ENCODE assay signal across 25 mouse cellular contexts in the genomic region with DNA sequence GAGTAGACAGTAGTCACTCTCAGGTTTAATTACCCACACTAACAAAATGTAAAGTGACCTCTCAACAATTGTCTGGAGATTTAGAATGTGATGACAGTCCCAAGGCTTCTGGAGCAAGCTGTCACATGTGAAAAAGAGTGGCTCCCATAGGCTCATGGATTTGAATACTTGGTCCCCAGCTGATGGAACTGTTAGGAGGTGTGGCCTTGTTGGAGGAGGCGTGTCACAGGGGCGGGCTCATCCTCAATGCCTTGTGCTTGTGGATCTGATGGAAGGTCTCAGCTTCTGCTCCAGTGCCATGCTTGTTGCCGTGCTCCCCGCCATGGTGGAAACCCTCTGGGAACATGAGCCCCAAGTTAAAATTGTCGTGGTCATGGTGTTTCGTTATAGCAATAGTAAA. TPM values are rescaled to one million over a fixed set of nuclear protein-coding genes. Genes with fewer than 3 reads are reported as not detected.
"Had no signal": no experiment of that assay in that cellular context is flagged by ENCODE, and none has a peak within 500 bp of the region (broad histone marks: within the 10 kb centered on the region; RNA-seq: fewer than 3 reads in every experiment).

No protein-coding gene starts in this region.

- DNase-seq: kidney, adult 18-20 months; kidney, postnatal 10 days; kidney, postnatal 14 days; kidney, postnatal 25 days; kidney, postnatal 4 days; layer of hippocampus, adult 9-11 months; layer of hippocampus, postnatal 36 days had no signal

- H3K27ac ChIP-seq: heart, embryonic 13.5 days; heart, embryonic 15.5 days; hindbrain, embryonic 10.5 days; hindbrain, embryonic 12.5 days; hindbrain, embryonic 13.5 days; hindbrain, embryonic 14.5 days; hindbrain, embryonic 15.5 days; hindbrain, postnatal 0 days; intestine, embryonic 15.5 days; kidney, embryonic 15.5 days; kidney, postnatal 0 days; layer of hippocampus, adult 2 months; left cerebral cortex, adult 2 months had no signal

- H3K4me2 ChIP-seq: heart, embryonic 13.5 days; heart, embryonic 15.5 days; hindbrain, embryonic 12.5 days; hindbrain, embryonic 13.5 days; hindbrain, embryonic 14.5 days; hindbrain, embryonic 15.5 days; intestine, embryonic 15.5 days; kidney, embryonic 15.5 days had no signal

- H3K4me3 ChIP-seq: heart, embryonic 13.5 days; heart, embryonic 15.5 days; hindbrain, embryonic 10.5 days; hindbrain, embryonic 12.5 days; hindbrain, embryonic 13.5 days; hindbrain, embryonic 15.5 days; intestine, embryonic 15.5 days; kidney, embryonic 15.5 days; layer of hippocampus, adult 2 months; left cerebral cortex, adult 2 months had no signal

- H3K27me3 ChIP-seq: heart, embryonic 13.5 days; heart, embryonic 15.5 days; hindbrain, embryonic 12.5 days; hindbrain, embryonic 13.5 days; hindbrain, embryonic 15.5 days; intestine, embryonic 15.5 days; kidney, embryonic 15.5 days had no signal

- ATAC-seq: hindbrain, embryonic 16.5 days; hindbrain, postnatal 0 days; inflammation-experienced regulatory T-cells, adult 6 months; intestine, embryonic 15.5 days; intestine, embryonic 16.5 days; intestine, postnatal 0 days had no signal

- H3K9ac ChIP-seq: heart, embryonic 13.5 days; heart, embryonic 15.5 days; hindbrain, embryonic 12.5 days; hindbrain, embryonic 13.5 days; hindbrain, embryonic 14.5 days; hindbrain, embryonic 15.5 days; intestine, embryonic 15.5 days; kidney, embryonic 15.5 days had no signal

- H3K9me3 ChIP-seq: heart, embryonic 13.5 days; heart, embryonic 15.5 days; hindbrain, embryonic 10.5 days; hindbrain, embryonic 12.5 days; hindbrain, embryonic 13.5 days; hindbrain, embryonic 15.5 days; intestine, embryonic 15.5 days; kidney, embryonic 15.5 days had no signal

- H3K4me1 ChIP-seq: heart, embryonic 13.5 days; heart, embryonic 15.5 days; hindbrain, embryonic 10.5 days; hindbrain, embryonic 12.5 days; hindbrain, embryonic 13.5 days; hindbrain, embryonic 15.5 days; intestine, embryonic 15.5 days; kidney, embryonic 15.5 days had no signal

- H3K36me3 ChIP-seq: heart, embryonic 15.5 days; hindbrain, embryonic 12.5 days; hindbrain, embryonic 13.5 days; hindbrain, embryonic 15.5 days; intestine, embryonic 15.5 days had no signal

RNA-seq across cellular contexts. Expression of gene Has3, which starts 41.1 kb away (rescaled TPM):
- total RNA-seq: hematopoietic stem cell, adult 5-6 weeks had no signal
